Comparison of ENCODE assay signal across 34 mouse cellular contexts in the genomic region with DNA sequence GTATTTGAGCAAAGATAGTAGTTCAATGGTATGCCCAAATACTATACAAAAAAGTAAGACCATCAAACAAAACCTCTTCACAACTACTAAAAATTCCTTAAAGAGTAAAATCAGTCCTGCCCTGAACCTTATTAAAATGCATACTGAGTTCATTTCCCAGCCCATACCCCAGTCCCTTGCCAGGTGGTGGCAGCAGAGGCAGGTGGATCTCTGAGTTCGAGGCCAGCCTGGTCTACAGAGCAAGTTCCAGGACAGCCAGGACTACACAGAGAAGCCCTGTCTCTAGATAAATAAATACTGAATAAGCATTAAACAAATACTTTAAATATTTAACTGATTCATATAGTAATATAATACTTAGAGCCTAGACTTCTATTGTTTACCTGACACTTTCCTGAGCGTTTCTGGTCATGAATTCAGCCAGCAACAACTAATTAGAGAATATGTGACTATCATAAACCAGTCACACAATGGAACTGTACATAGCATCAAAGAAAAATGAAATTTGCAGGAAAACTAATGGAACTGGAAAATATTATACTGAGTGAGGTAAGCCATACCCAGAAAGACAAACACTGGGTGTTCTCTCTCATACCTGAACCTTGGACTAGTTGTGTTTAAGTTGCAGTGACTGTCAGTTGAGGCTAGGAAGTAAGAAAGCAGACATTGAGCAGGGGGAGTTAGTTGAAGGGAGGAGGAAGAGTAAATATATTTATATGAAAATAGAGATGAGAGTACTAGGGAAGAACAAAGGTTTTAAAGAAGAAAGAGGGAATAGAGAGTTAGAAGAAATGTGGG. TPM values are rescaled to one million over a fixed set of nuclear protein-coding genes. Genes with fewer than 3 reads are reported as not detected.
DNase-seq lines count a peak whose midpoint lies in the region; ATAC-seq and TF ChIP-seq lines count a peak whose summit lies in the region.
"Had no signal": no experiment of that assay in that cellular context is flagged by ENCODE, and none has a peak within 500 bp of the region (broad histone marks: within the 10 kb centered on the region; RNA-seq: fewer than 3 reads in every experiment).

No protein-coding gene starts in this region.

- peak; percentile 2 for TF ChIP-seq CTCF in ES-Bruce4 (IDR thresholded peaks at IDR 0.05; ENCODE audit: low read depth, low read length)
- TF ChIP-seq CTCF in bone marrow, adult 2 months (IDR thresholded peaks at IDR 0.05; ENCODE audit: control insufficient read depth, insufficient read depth, low read length), result peak; percentile 27; the same call in 1 of the 2 replicates

- peak; percentile 56; the same call in 1 of the 2 replicates for ATAC-seq in liver, embryonic 16.5 days (ENCODE audit: low read depth)
- no peak for ATAC-seq in liver, embryonic 11.5 days (replicated peaks; ENCODE audit: low FRiP score)
- ATAC-seq in stomach, embryonic 16.5 days (ENCODE audit: insufficient read depth, low FRiP score), result no peak
- ATAC-seq: activated CD4-positive, CD25-positive, alpha-beta regulatory T cell, adult 4 months; forebrain, embryonic 14.5 days; hindbrain, postnatal 0 days; midbrain, embryonic 13.5 days had no signal

- no peak overlapping the region for H3K9ac ChIP-seq in liver, embryonic 16.5 days (ENCODE audit: low read depth, low read length)
- H3K9ac ChIP-seq in liver, embryonic 11.5 days (ENCODE audit: low read depth, low read length), result no peak overlapping the region
- no peak overlapping the region for H3K9ac ChIP-seq in ES-Bruce4 (ENCODE audit: low read depth, poor library complexity, severe bottlenecking)
- H3K9ac ChIP-seq in stomach, embryonic 16.5 days (ENCODE audit: low read length), result no peak overlapping the region
- H3K9ac ChIP-seq: embryonic facial prominence, embryonic 13.5 days; heart, embryonic 15.5 days; liver, embryonic 13.5 days; midbrain, embryonic 13.5 days; neural tube, embryonic 12.5 days; stomach, embryonic 15.5 days had no signal

- no peak overlapping the region for H3K4me3 ChIP-seq in liver, embryonic 16.5 days (ENCODE audit: low read depth, low read length)
- H3K4me3 ChIP-seq in liver, embryonic 11.5 days (ENCODE audit: low read depth, low read length), result no peak overlapping the region
- H3K4me3 ChIP-seq in ES-Bruce4 (ENCODE audit: low read depth, low read length), result no peak overlapping the region
- no peak overlapping the region for H3K4me3 ChIP-seq in bone marrow, adult 2 months (replicated peaks; ENCODE audit: control insufficient read depth, low read depth, low read length)
- H3K4me3 ChIP-seq in stomach, embryonic 16.5 days (replicated peaks; ENCODE audit: low read length), result no peak overlapping the region
- H3K4me3 ChIP-seq: embryonic facial prominence, embryonic 13.5 days; gastrocnemius, adult 2 months; heart, embryonic 15.5 days; hindbrain, embryonic 10.5 days; layer of hippocampus, adult 2 months; limb, embryonic 10.5 days; liver, embryonic 13.5 days; megakaryocyte, embryonic 14.5 days; midbrain, embryonic 13.5 days; neural tube, embryonic 12.5 days; stomach, embryonic 15.5 days had no signal

- no peak for DNase-seq in liver, embryonic 11.5 days (ENCODE audit: low spot score)
- no peak for DNase-seq in ovary, postnatal 14 days (ENCODE audit: low spot score)
- no peak for DNase-seq in cerebellum, postnatal 36 days
- DNase-seq: adrenal gland, adult 8-10 months; cerebellum, adult 18-20 months; cerebellum, postnatal 14 days; embryo, embryonic 11 days; gastrocnemius, adult 2 months; kidney, adult 9 months; kidney, postnatal 25 days; liver, embryonic 13.5 days; lung, postnatal 10 days; retina, postnatal 1 day; right cerebral cortex, postnatal 25 days; spleen, adult 18-20 months; thymus, adult 2 months; thymus, postnatal 4 days had no signal

- no peaks in the 10 kb centered on the region; the same call in 1 of the 2 replicates for H3K4me1 ChIP-seq in liver, embryonic 16.5 days (ENCODE audit: control insufficient read depth, low read depth, low read length)
- H3K4me1 ChIP-seq in liver, embryonic 11.5 days (replicated peaks; ENCODE audit: control insufficient read depth, insufficient read depth, low read length), result no peaks in the 10 kb centered on the region
- no peaks in the 10 kb centered on the region for H3K4me1 ChIP-seq in ES-Bruce4 (ENCODE audit: control insufficient read depth, insufficient read depth, low read length)
- no peaks in the 10 kb centered on the region for H3K4me1 ChIP-seq in bone marrow, adult 2 months (ENCODE audit: control insufficient read depth, insufficient read depth, low read length)
- no peaks in the 10 kb centered on the region for H3K4me1 ChIP-seq in stomach, embryonic 16.5 days (ENCODE audit: control insufficient read depth, insufficient read depth, low read length)
- H3K4me1 ChIP-seq: embryonic facial prominence, embryonic 13.5 days; hindbrain, embryonic 10.5 days; limb, embryonic 10.5 days; midbrain, embryonic 13.5 days; neural tube, embryonic 12.5 days; stomach, embryonic 15.5 days had no signal

- no peaks in the 10 kb centered on the region for H3K27me3 ChIP-seq in liver, embryonic 16.5 days (ENCODE audit: control insufficient read depth, insufficient read depth, low read depth, low read length)
- H3K27me3 ChIP-seq in liver, embryonic 11.5 days (replicated peaks; ENCODE audit: control insufficient read depth, insufficient read depth, low read length), result no peaks in the 10 kb centered on the region
- H3K27me3 ChIP-seq in ES-Bruce4 (ENCODE audit: control insufficient read depth, insufficient read depth, low read length, poor library complexity, severe bottlenecking), result no peaks in the 10 kb centered on the region
- H3K27me3 ChIP-seq in stomach, embryonic 16.5 days (ENCODE audit: control insufficient read depth, insufficient read depth, low read length), result no peaks in the 10 kb centered on the region
- H3K27me3 ChIP-seq: embryonic facial prominence, embryonic 13.5 days; heart, embryonic 15.5 days; liver, embryonic 13.5 days; megakaryocyte, embryonic 14.5 days; midbrain, embryonic 13.5 days; neural tube, embryonic 12.5 days; stomach, embryonic 15.5 days had no signal

- TF ChIP-seq EP300 in ES-Bruce4 (IDR thresholded peaks at IDR 0.05; ENCODE audit: insufficient read depth, low read depth, low read length), result no peak

- H3K9me3 ChIP-seq in liver, embryonic 16.5 days (replicated peaks; ENCODE audit: control insufficient read depth, low read length), result no peaks in the 10 kb centered on the region
- no peaks in the 10 kb centered on the region for H3K9me3 ChIP-seq in liver, embryonic 11.5 days (ENCODE audit: control insufficient read depth, low read length)
- no peaks in the 10 kb centered on the region for H3K9me3 ChIP-seq in ES-Bruce4 (replicated peaks; ENCODE audit: control insufficient read depth, insufficient read depth, low read length, poor library complexity, severe bottlenecking)
- H3K9me3 ChIP-seq in stomach, embryonic 16.5 days (replicated peaks; ENCODE audit: control insufficient read depth, low read length), result no peaks in the 10 kb centered on the region
- H3K9me3 ChIP-seq: embryonic facial prominence, embryonic 13.5 days; G1E; heart, embryonic 15.5 days; hindbrain, embryonic 10.5 days; limb, embryonic 10.5 days; liver, embryonic 13.5 days; megakaryocyte, embryonic 14.5 days; midbrain, embryonic 13.5 days; neural tube, embryonic 12.5 days; stomach, embryonic 15.5 days had no signal

- no peak overlapping the region for H3K4me2 ChIP-seq in liver, embryonic 16.5 days (ENCODE audit: low read depth, low read length)
- H3K4me2 ChIP-seq in liver, embryonic 11.5 days, result no peak overlapping the region
- no peak overlapping the region for H3K4me2 ChIP-seq in stomach, embryonic 16.5 days (ENCODE audit: low read depth, low read length)
- H3K4me2 ChIP-seq: embryonic facial prominence, embryonic 13.5 days; heart, embryonic 15.5 days; liver, embryonic 13.5 days; midbrain, embryonic 13.5 days; neural tube, embryonic 12.5 days; stomach, embryonic 15.5 days had no signal

- no peak for TF ChIP-seq POLR2A in ES-Bruce4 (IDR thresholded peaks at IDR 0.05; ENCODE audit: insufficient read depth, low read length)
- TF ChIP-seq POLR2A in bone marrow, adult 2 months (IDR thresholded peaks at IDR 0.05; ENCODE audit: borderline replicate concordance, control insufficient read depth, low read depth, low read length), result no peak

- H3K36me3 ChIP-seq in liver, embryonic 16.5 days (ENCODE audit: control insufficient read depth, insufficient read depth), result no peaks in the 10 kb centered on the region
- no peaks in the 10 kb centered on the region; the same call in 1 of the 2 replicates for H3K36me3 ChIP-seq in liver, embryonic 11.5 days (ENCODE audit: control insufficient read depth, insufficient read depth, low read length)
- no peaks in the 10 kb centered on the region for H3K36me3 ChIP-seq in ES-Bruce4 (ENCODE audit: control insufficient read depth, insufficient read depth, low read length, poor library complexity, severe bottlenecking)
- H3K36me3 ChIP-seq in stomach, embryonic 16.5 days (ENCODE audit: control insufficient read depth, insufficient read depth, low read length), result no peaks in the 10 kb centered on the region
- H3K36me3 ChIP-seq: heart, embryonic 15.5 days; hindbrain, embryonic 10.5 days; limb, embryonic 10.5 days; midbrain, embryonic 13.5 days; neural tube, embryonic 12.5 days; stomach, embryonic 15.5 days had no signal

- H3K27ac ChIP-seq in liver, embryonic 16.5 days (ENCODE audit: low read length), result no peak overlapping the region
- H3K27ac ChIP-seq in liver, embryonic 11.5 days (ENCODE audit: low read depth, low read length), result no peak overlapping the region
- no peak overlapping the region for H3K27ac ChIP-seq in ES-Bruce4 (ENCODE audit: insufficient read depth, low read length)
- H3K27ac ChIP-seq in bone marrow, adult 2 months (ENCODE audit: control insufficient read depth, insufficient read depth, low read depth, low read length, poor library complexity), result no peak overlapping the region
- 0 out of 2 replicates have a peak overlapping the region, but pooled peaks have one; percentile 38 for H3K27ac ChIP-seq in stomach, embryonic 16.5 days (ENCODE audit: low read length)
- H3K27ac ChIP-seq: embryonic facial prominence, embryonic 13.5 days; gastrocnemius, adult 2 months; heart, embryonic 15.5 days; hindbrain, embryonic 10.5 days; hindbrain, postnatal 0 days; limb, embryonic 10.5 days; liver, embryonic 13.5 days; midbrain, embryonic 13.5 days; neural tube, embryonic 12.5 days; stomach, embryonic 15.5 days had no signal

- 75% methylated on average over 2 of the region's 2 CpGs for WGBS in liver, embryonic 16.5 days (ENCODE audit: insufficient replicate concordance)
- 89% methylated on average over 2 of the region's 2 CpGs for WGBS in liver, embryonic 11.5 days
- WGBS in bone marrow, adult 2 months, result 79% methylated on average over 2 of the region's 2 CpGs
- 77% methylated on average over 2 of the region's 2 CpGs for WGBS in stomach, embryonic 16.5 days

RNA-seq across cellular contexts. Expression of gene Slmap, which starts 34.4 kb away (rescaled TPM):
- polyA plus RNA-seq in liver, embryonic 16.5 days (2015; fragmentation: Nextera tagmentation; extraction: Ambion mirVana), result 7.5 and 8.1 TPM in 2 replicates
- polyA plus RNA-seq in liver, embryonic 11.5 days (2014; fragmentation: Nextera tagmentation; extraction: Ambion mirVana), result 27.5 and 28.4 TPM in 2 replicates
- 129 and 145 TPM in 2 replicates for polyA plus RNA-seq in ES-Bruce4 (2011; ENCODE audit: insufficient read depth, insufficient read length, low read depth, missing spikeins)
- polyA plus RNA-seq in bone marrow, adult 2 months (2011; ENCODE audit: insufficient read depth, insufficient read length, low replicate concordance, missing spikeins), result 58.3 and 75.2 TPM in 2 replicates
- polyA plus RNA-seq in stomach, embryonic 16.5 days (2015; fragmentation: Nextera tagmentation; extraction: Ambion mirVana), result 59.1 and 60.6 TPM in 2 replicates
